Mouse (Mus musculus) right cerebral cortex, postnatal 36 days (tissue): ENCODE data around the gene Mef2d.
"Not testable (repeated sequence)": the region's sequence is repeated elsewhere in the genome, so short reads cannot be mapped to it uniquely, and the experiment has no call there.

Experiments used
- DNase-seq, 2 experiments: peaks; one replicate each; pipeline ENCODE4 v3.0.0; 2022; ENCODE audit warnings: low spot score in 2 of 2, mixed read lengths in 1 of 2

Gene Mef2d

GRCm38 (mm10) chr3:88150061-88150998 lies 8.2 kb downstream of the Mef2d start:
- DNase-seq: peak; percentile 72 to 76

DNA sequence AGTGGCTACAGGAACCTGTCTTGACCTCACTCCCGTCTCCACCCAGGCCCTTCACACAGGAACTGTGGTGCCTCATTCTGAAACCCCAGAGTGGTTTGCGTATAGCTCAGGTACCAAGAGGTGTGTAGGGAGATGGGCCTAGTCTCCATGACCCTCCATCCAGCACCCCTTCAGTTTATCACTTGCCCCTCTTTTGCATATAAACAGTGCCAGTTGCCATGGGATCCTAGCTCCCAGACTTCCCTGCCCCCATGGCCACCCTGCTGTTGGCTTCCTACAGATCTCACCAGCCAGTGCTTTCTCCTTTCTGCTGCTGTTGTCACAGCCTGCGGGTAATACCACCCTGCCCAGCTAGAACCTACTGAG lies 8.8 kb downstream of the Mef2d start:
- DNase-seq: no peak

- DNase-seq: peak; percentile 87 to 91
Measured at GRCm38 (mm10) chr3:88152056-88152455, 9.9 kb downstream of the Mef2d start.

GRCm38 (mm10) chr3:88153290-88154011 lies 11.3 kb downstream of the Mef2d start:
- no peak for DNase-seq

DNA sequence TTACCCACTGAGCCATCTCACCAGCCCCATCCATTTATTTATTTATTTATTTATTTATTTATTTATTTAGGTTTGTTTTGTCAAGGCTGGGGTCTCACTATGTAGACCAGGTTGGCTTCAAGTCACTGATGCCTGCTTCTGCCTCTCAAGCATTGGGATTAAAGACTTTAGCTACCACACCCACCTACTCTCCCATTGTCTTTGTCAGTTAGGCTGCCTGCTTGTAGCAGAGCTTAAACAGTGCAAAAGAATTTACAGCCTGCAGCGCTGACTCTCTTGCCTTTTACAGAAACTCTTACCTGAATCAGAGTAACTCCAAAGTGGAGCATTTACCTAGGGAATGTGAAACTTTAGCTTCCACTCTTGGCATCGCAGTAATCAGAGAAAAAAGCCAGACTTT lies 12.1 kb downstream of the Mef2d start:
- no peak for DNase-seq

GRCm38 (mm10) chr3:88156817-88157216 lies 14.6 kb downstream of the Mef2d start:
- DNase-seq: no peak

GRCm38 (mm10) chr3:88157771-88158597 lies 15.8 kb downstream of the Mef2d start:
- no peak for DNase-seq

GRCm38 (mm10) chr3:88158991-88159390 lies 16.8 kb downstream of the Mef2d start:
- no peak for DNase-seq

GRCm38 (mm10) chr3:88160856-88161255 lies 18.7 kb downstream of the Mef2d start:
- no peak for DNase-seq

GRCm38 (mm10) chr3:88162259-88162658 lies 20.1 kb downstream of the Mef2d start:
- DNase-seq: peak; percentile 67 to 68

- DNase-seq: no peak
Measured at GRCm38 (mm10) chr3:88162811-88163210, 20.6 kb downstream of the Mef2d start.

DNA sequence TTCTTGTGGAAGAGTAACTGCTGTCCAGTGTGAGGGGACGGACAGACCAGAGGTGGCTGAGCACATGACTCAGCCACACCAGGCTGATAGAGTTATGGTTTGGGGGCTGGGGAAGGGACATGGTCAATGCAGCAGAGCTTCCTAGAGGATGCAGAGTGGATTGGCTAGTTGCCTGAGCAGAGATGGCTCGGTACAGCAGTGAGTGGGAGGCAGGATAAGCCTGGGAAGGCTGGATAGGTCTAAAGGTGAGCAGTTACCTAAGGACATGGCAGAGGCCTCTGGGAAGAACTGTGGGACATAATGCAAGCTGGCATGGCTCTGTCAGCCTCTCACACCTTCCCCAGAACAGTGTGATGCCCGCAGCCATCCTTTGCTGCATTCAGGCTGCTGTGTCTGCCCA lies 21.7 kb downstream of the Mef2d start:
- DNase-seq: no peak

DNA sequence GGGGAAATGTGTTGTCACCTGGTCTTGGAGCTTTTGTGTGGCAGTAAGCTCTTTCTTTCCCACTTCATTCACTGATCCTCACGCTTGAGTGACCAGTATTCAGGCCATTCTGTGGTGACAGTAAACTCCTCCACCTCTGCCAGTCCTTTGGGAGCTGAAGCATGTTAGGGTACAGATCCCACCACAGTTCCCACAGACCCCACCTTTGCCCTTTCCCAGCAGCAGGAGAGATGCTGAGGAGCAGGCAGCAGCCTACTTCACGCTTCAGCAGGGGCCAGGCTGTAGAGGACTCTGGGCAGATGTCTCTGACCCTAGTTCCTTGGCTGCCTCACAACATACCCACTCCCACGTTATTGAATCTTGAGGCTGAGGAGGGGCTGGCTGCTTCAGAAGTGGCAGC lies 22.1 kb downstream of the Mef2d start:
- DNase-seq: no peak

DNA sequence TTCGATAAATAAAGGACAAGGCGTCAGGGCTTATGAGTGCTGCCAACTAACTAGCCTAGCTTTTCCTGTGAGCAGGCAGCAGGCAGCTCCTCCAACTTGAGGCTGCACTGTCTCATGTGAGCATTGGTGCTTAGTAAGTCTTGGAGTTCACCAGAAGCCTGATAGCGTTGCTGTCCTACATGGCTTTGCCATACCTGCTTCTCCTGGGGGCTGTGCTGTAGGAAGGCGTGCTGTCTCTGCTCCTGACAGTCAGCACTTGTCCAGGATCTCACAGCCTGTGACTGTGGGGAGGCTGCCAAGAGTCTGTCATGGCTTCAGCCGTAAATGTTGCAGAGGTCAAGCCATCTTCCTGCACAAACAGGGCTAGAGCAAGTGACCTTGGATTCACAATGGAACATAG lies 23.9 kb downstream of the Mef2d start:
- no peak for DNase-seq

DNA sequence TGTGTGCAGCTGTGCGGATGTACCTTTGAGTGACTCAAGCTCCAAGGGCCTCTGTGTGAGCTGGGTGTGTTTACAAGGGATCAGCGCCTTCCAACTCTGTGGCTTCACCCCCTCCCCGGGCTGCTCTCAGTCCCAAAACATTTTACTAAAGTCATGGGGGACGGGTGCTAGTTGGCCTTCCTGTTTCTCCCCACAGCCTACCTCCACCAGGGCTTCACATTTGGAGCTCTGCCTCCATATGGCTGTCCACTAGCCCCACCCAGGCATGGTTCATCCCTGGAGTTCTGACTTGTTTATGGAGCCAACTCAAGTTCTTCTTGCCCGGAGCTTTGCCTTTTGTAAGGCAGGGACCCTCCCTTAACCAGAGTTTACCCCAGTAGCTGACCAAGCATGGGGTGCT lies 28.2 kb downstream of the Mef2d start:
- DNase-seq: no peak

DNA sequence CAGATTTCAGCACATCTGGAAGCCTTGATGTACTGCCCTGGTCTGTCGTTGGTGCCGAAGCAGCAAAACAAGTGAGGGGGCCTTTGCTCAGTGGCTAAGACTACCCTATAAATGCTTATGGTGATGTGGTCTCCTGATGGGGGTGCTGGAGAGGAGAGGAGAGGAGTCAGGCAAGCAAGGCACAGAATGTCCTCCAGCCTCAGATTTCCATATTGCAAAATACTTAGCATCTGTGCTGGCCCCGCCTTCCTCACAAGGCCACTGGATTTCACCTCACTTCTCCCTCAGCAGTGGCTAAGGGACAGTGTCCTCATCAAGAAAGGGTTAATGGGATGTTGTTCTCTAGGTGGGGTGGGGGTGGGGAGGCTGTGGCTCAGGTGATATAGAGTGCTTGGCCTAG lies 30.3 kb downstream of the Mef2d start:
- DNase-seq: no peak

GRCm38 (mm10) chr3:88173375-88173774 lies 31.2 kb downstream of the Mef2d start:
- no peak for DNase-seq

- DNase-seq: no peak
Measured at GRCm38 (mm10) chr3:88174894-88175293, 32.7 kb downstream of the Mef2d start.

DNA sequence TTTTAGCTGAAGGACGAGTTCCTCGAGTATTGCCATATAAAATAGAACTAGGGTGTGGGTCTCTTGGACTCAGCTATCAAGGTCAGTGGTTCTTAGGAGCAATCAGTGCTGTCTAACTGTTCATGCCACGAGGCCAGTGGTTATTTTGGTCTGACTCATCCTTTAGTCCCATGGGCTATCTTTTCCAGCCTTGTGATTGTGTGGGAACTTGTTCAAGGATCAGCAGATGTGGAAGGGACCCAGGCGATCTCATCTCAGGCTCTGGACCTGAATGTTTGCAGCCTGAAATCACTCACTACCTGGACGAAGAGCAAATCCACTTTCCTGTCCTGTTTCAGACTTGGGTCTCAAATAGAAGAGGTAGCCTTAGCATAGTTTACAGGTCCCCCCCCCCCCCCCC lies 34.9 kb downstream of the Mef2d start:
- DNase-seq: no peak

- peak; percentile 100 for DNase-seq
Measured at GRCm38 (mm10) chr3:88177562-88178345, 35.6 kb downstream of the Mef2d start.

GRCm38 (mm10) chr3:88178346-88178733 lies 36.2 kb downstream of the Mef2d start:
- not testable (repeated sequence) for DNase-seq
